Mouse (Mus musculus) CD8-positive naive resting alpha-beta T cell, adult 2 months (primary cell): ENCODE data around the gene Rsbn1l.
"Not testable (repeated sequence)": the region's sequence is repeated elsewhere in the genome, so short reads cannot be mapped to it uniquely, and the experiment has no call there.

Experiments
- DNase-seq, 2 experiments: peaks; one replicate each; pipeline ENCODE4 v3.0.0; 2022; ENCODE audit warnings: low read depth in 2 of 2, low spot score in 2 of 2

Gene Rsbn1l

DNA sequence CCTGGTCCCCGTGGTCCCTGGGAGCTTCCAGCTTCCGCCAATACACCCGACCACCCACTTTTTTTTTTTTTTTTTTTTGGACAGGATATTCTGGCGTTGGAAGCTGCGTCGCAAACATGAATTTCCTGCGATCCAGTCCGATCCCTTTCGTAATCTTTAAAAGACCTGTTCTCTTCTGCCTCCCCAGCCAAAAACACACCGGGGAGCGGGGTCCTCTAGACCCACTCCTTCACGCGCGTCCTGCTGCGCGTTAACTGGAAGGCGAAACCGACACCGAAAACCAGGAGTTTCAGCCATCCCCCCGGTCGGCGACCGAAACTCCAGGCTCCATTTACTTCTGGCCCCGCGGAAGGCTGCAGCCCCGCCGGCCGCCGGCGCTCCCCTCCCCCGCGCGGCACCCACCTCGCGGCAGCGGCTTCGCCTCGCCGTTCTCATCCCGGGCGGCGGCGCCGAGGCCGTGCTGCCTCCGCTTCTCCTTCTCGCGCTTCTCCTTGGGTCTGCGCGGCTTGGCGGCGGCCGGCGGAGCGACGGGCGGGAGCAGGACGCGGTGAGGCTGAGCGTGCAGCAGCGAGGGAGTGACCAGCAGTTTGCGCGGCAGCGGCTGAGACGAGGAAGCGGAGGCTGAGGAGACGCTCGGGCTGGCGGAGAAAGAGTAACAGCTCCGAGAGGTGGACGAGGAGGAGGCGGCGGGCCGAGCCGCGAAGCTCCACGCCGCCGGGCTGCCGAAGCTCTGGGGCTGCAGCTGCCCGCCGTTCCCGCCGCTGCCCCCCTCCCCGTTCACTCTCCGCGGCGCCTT, 5.1 kb downstream of the Rsbn1l start:
- DNase-seq, result no peak

- DNase-seq, result no peak
Observed at GRCm38 (mm10) chr5:20950516-20950854, 5.7 kb downstream of the Rsbn1l start.

DNA sequence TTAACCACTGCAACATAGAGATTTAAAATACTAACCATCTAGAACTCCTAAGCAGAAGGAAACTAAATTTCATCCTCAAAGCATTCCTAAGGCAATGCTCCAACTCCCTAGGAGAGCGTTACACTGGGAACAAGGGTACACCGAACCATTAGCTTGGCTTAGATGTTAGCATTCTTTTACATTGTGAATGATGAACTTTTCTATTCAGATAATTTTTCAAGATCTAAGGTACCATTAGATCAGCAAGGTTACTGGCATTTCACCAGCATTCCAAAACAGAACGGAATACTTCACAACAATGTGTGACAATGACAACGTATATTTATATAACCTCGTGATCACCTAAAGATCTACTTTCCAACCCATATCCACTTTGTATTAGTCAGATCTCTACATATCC, 6.1 kb downstream of the Rsbn1l start:
- DNase-seq, result no peak

DNA sequence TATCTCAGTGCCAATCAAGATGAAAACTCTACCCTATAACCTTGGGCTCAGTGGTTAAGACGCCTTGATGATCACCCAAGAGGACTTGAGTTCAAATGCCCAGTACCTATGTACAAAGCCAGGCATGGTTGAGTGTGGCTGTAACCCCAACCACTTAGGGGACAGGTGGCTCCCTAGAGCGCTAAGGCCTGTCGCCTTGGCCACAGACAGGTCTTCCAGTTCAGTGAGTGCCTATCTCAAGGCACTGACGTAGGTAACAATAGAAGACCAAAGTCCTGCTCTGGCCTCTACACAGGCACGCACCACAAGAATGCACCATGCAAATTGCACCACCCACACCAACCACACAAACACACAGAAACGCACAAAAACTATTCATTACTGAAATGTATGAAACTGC, 9.3 kb downstream of the Rsbn1l start:
- no peak for DNase-seq

DNA sequence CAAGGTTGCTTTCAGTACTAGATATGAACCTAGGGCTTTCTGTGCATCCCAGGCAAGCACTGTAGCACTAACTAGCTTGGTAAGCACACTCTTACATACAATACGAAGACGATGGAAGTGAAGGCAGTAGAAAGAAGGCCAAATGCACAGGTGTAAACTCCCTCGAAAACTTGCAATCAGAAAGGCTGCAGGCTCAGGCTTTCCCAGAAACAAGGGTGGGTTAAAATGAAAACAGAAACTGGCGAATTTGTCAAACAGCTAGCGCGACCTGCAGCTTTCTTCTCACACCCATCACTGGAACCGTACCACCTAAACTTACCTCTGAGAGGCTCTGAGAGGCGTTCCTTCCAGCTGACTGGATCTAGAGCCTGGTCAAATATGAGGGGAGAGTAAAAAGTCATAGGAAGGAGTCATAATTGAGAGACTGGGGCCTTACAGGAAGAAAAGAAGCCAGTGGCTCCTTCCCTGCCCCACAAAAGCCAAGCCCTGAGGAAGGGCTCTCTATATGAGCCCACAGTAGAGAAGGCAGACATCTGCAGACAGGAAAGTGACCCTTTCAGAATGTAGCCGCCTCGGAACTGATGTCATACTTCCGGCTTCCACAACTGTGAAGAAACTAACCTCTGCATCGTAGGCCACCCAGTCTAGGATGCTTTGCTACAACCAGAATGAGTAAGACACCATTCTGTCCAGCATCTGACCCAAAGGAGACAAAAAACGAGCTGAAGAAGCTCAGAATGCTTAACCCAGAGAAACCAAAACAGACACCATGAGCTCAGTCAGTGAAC, 11.0 kb downstream of the Rsbn1l start:
- peak; percentile 19 to 32 for DNase-seq

DNA sequence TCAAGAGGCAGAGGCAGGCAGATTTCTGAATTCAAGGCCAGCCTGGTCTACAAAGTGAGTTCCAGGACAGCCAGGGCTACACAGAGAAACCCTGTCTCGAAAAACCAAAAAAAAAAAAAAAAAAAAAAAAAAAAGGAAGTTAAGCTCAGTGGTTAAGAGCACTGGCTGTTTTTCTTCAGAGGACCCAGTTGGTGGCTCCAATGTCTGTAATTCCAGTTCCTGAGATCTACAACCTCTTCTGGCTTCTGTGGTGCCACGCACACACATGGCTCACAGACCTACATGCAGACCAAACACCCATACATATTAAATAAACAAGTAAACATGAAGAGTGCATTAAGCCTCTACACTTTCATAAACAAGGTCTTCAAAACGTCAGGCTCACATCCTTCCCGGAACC, 12.4 kb downstream of the Rsbn1l start:
- not testable (repeated sequence) for DNase-seq

DNA sequence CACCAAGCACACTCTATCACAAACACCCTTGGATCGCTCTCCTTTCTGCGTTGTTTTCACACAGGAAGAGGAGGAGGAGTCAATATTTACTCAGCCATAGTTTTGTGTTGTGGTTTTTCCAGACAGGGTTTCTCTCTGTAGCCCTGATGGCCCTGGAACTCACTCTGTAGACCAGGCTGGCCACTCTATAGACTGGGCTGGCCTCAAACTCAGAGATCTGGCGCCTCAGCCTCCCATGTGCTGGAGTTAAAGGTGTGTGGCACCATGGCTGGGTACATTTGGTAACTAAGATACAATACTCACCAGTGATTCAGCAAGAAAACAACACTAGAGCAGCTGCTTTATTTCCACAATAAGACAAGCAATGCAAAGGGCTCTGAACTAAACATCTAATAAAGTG, 13.7 kb downstream of the Rsbn1l start:
- no peak for DNase-seq

DNA sequence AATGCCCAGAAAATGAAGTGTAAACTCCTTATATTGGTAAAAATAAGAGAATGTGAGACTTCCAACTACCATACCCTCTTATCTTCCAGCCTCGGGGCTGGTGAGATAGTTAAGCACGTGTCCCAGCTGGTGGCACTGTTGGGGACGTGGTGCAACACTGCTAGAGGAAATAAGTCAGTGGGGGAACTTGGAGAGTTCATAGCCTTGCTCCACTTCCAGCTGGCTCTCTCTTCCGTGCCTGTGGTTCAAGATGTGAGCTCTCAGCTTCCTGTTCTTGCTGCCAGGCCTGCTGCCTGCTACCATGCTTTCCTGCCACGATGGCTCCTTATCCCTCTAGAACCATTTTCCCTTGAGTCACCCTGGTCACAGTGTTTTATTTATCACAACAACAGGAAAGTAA, 15.0 kb downstream of the Rsbn1l start:
- DNase-seq, result peak; percentile 31 to 46

- no peak for DNase-seq
Observed at GRCm38 (mm10) chr5:20940696-20941095, 15.5 kb downstream of the Rsbn1l start.

DNA sequence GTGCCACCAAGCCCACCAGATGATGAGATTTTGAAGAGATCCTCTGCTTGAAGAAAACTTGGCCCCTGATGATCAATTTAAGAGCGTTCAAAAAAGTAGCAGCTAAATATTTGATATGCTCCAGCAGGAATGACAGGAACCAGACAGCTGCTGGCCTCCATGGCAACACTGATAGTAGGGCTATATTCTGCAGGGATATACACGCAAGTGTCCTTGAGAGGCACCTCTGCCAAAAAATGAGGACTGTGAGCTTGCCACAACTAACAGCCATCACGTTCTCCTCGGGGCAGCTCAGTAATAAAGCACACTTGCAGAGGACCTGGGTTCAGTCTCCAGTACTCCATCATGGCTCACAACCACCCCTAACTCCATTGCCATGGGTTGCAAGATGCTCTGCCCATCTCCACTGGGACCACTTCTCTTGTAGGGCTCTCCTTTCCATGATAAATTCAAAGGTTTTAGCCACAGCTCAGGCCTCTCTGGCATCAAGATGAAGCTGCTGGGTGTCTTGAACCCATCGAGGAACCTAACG, 16.1 kb downstream of the Rsbn1l start:
- DNase-seq, result no peak

- no peak for DNase-seq
Observed at GRCm38 (mm10) chr5:20938523-20938922, 17.7 kb downstream of the Rsbn1l start.

- DNase-seq, result no peak
Observed at GRCm38 (mm10) chr5:20935934-20936333, 20.3 kb downstream of the Rsbn1l start.

DNA sequence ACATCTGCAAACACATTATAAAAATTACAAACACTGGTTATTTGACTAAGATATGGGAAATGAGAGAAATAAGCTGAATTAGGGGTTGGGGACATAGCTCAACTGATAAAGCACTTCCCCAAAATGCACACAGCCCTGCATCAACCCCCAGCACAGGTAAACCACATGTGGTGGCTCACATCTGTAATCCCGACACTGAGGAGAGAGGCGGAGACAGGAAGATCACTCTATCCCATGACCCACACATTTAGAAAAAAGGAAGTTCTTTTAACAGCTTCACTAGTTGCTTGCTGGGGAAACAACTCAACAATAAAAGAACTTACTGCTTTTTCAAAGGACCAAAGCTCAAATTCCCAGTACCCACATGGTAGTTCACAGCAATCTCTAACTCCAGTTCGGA, 23.6 kb downstream of the Rsbn1l start:
- DNase-seq, result no peak

DNA sequence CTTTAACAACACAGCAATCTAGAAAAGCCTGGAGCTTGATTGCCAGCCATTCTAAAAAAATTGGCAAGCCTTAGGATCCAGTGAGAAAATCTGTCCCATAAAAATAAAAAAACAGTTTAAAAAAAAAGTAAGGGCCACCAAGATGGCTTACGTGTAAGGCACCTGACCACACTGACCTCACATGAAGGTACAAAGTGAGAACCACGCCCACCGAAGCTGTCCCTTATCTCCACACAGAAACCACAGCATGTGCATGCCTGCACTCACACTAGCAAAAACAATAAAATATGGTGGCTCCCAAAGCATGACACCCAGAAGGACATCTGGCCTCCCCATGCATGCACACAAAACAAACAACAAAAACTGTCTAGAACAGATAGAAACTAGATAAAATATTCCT, 24.9 kb downstream of the Rsbn1l start:
- DNase-seq, result no peak

DNA sequence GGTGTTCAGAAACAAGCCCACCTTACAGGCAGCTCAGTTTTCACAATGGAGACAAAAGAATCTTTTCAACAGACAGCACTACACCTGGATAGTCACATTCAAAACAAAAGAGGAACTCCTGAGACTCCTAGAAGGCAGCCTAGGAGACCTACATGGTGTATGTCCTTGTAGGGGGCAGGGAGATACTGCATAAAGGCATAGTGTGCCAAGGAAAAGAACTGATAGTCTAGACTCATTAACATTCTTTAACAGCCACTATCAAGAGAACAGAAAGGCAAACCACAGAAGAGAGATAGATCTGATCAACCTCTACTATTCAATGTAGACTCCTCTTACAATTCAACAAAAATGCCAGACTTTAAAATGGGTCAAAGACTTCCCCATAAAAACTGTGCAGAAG, 25.8 kb downstream of the Rsbn1l start:
- DNase-seq, result no peak

DNA sequence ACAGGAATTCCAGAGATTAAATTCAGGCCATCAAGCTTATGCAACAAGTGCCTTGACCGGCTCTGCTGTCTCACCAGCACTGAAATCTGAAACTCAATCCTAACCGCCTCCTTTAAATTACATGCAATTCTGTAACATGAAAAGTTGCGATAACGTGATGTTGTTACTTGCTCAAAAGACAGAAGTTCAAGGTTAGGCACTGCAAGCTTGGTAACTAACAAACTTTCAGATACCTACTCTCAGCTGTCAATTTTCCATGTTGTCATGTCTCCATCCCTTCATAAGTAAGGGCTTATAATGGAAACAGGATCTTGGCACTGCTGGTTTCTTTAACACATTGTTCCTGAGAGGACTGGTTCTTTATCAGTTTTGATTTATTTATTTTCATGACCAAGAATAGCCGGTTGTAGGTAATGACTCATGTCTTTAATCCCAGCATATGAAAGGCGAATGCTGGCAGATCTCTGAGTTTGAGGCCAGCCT, 26.5 kb downstream of the Rsbn1l start:
- DNase-seq, result no peak

GRCm38 (mm10) chr5:20925451-20925850, 30.7 kb downstream of the Rsbn1l start:
- no peak for DNase-seq

GRCm38 (mm10) chr5:20924608-20925007, 31.6 kb downstream of the Rsbn1l start:
- no peak for DNase-seq

DNA sequence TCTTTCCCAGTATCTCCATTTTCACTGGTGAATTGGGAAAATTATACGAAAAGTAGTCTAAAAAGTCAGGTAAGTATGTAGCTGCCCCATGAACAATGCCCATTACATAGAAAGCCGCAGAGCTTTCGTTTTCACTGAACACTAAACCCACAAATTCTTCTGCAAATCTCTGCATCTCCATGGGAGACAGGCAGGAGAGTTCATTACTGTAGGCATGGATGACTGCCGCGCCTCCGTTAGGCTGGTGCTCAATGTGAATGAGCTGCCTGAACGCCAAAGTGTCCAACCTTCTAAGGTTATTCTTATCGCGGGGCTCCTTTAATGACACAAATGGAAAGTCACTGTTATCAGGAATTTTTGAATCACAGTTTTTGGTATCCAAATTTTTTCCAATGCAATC, 36.6 kb downstream of the Rsbn1l start:
- DNase-seq, result no peak

DNA sequence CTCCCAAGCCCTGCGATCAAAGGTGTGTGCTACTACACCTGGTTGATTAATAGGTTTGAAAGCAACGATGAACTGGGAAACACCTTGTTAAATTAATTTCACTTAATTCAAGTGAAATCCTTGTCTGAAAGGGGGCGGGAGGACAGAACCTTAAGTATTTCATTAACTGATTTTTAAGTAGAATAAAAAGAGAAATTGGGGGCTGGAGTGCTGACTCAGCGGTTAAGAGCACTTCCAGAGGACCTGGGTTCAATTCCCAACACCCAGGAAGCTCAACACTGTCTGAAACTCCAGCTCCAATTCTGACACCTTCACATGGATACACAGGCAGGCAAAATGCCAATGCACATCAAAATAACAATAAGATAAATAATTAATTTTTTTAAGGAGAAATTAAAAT, 37.2 kb downstream of the Rsbn1l start:
- no peak for DNase-seq

- peak; percentile 62 to 81 for DNase-seq
Observed at GRCm38 (mm10) chr5:20913372-20914275, 42.6 kb downstream of the Rsbn1l start.
